Mouse (Mus musculus): Measurements from ENCODE around the gene Dnajb6. TPM values are rescaled to one million over a fixed set of nuclear protein-coding genes. Genes with fewer than 3 reads are reported as not detected.

Dnajb6 gene
- polyA plus RNA-seq, 1 experiment from 2014 or later, result 142 TPM

Other genes with a start within 250 kb of the Dnajb6 start
- 10.6 and 11.1 TPM in 2 replicates for gene Ube3c, start 166.4 kb upstream of the Dnajb6 start, polyA plus RNA-seq (2015; fragmentation: Nextera tagmentation; extraction: Ambion mirVana)
- gene Gm5129, start 248 bp downstream of the Dnajb6 start, polyA plus RNA-seq (2015; fragmentation: Nextera tagmentation; extraction: Ambion mirVana), result not detected in 2 replicates

Data from lung, embryonic 16.5 days (tissue).